Mouse (Mus musculus) intestine, embryonic 15.5 days (tissue): Measurements from ENCODE around the gene Cox16. TPM values are rescaled to one million over a fixed set of nuclear protein-coding genes. Genes with fewer than 3 reads are reported as not detected.
A peak's percentile ranks its signal among the peaks of the same experiment; 100 is the strongest.
"Not testable (repeated sequence)": the region's sequence is repeated elsewhere in the genome, so short reads cannot be mapped to it uniquely, and the experiment has no call there.

Source experiments
- ATAC-seq: fragments of 200-750 bp; cut with Nextera tagmentation; 2 replicates; pipeline ENCODE4 v1.8.0; 2017; ENCODE audit warnings: moderate TSS enrichment, moderate library complexity
- H3K27ac ChIP-seq: fragments of 300-500 bp; sonication (generic); 2 replicates; pipeline ENCODE4 v1.5.1; 2015; ENCODE audit warnings: mild to moderate bottlenecking, inconsistent platforms
- H3K27me3 ChIP-seq: fragments of 300-500 bp; sonication (generic); replicated peaks from 2 replicates; pipeline ENCODE4 v1.6.1; 2015; ENCODE audit warnings: inconsistent platforms
- H3K36me3 ChIP-seq: fragments of 300-500 bp; sonication (generic); 2 replicates; pipeline ENCODE4 v1.6.1; 2015; ENCODE audit warnings: inconsistent platforms
- H3K4me1 ChIP-seq: fragments of 300-500 bp; sonication (generic); replicated peaks from 2 replicates; pipeline ENCODE4 v1.6.1; 2015; ENCODE audit warnings: inconsistent platforms
- H3K4me2 ChIP-seq: fragments of 300-500 bp; sonication (generic); replicated peaks from 2 replicates; pipeline ENCODE4 v1.6.1; 2015; ENCODE audit warnings: mild to moderate bottlenecking, inconsistent platforms
- H3K4me3 ChIP-seq: fragments of 300-500 bp; sonication (generic); replicated peaks from 2 replicates; pipeline ENCODE4 v1.5.1; 2015; ENCODE audit warnings: inconsistent platforms
- H3K9ac ChIP-seq: fragments of 300-500 bp; sonication (generic); 2 replicates; pipeline ENCODE4 v1.6.1; 2015; ENCODE audit warnings: inconsistent platforms
- H3K9me3 ChIP-seq: fragments of 300-500 bp; sonication (generic); 2 replicates; pipeline ENCODE4 v1.6.1; 2016; ENCODE audit warnings: inconsistent platforms
- WGBS: fragments of 180-500 bp; shearing (Covaris S2); methylation state at CpG from one replicate; pipeline ENCODE4 v1.1.7; 2015; 5-methylcytosine and 5-hydroxymethylcytosine counted together
- polyA plus RNA-seq: library from polyadenylated mRNA; unstranded; fragments of >200 nt; fragmentation: Nextera tagmentation; extraction: Ambion mirVana; gene quantifications from 2 replicates; pipeline ENCODE4 v1.2.1, GENCODE M21; 2015

Cox16 gene
- 159 and 174 TPM in 2 replicates for polyA plus RNA-seq

- peak within 1 kb of the TSS; percentile 84 for H3K9ac ChIP-seq
- H3K4me2 ChIP-seq: peak within 1 kb of the TSS; percentile 62
- H3K9me3 ChIP-seq: no peaks in the 10 kb centered on the region
- no peaks in the 10 kb centered on the region for H3K36me3 ChIP-seq
- WGBS: under 1% methylated on average over 31 of the region's 31 CpGs
- no peaks in the 10 kb centered on the region for H3K4me1 ChIP-seq
- peak; percentile 99 for ATAC-seq
- H3K27me3 ChIP-seq: no peaks in the 10 kb centered on the region
- H3K27ac ChIP-seq: peak within 1 kb of the TSS; percentile 98
- H3K4me3 ChIP-seq: peak within 1 kb of the TSS; percentile 76
These were observed at the start of gene Cox16 for GRCm38 (mm10) chr12:81484727-81485191. Gene Cox16, minus strand, starts transcription at chr12:81485127.

DNA sequence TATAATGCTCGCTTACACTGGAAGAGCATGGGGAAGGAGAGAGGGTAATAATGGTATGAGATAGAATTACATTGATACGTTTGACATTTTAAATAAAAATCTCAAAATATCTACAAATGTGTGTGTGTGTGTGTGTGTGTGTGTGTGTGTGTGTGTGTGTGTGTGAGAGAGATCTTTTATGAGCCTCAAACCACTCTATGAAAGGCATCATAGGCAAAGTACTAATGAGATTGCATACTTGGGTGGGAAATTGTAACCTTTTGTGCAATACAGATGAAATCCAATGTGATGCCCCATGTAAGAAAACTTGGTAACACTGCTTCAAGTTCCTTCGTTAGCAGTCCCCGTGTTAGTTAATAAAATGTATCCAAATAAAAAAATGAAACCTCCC, 48.1 kb upstream of the Cox16 start:
- peak; percentile 39 for ATAC-seq
- peak overlapping the region; percentile 82 for H3K4me3 ChIP-seq

GRCm38 (mm10) chr12:81532316-81533028, 47.5 kb upstream of the Cox16 start, which contains the start of the genes Gm20498 and Synj2bp:
Gene Gm20498, minus strand, starts transcription at chr12:81532905.
Gene Synj2bp, minus strand, starts transcription at chr12:81532911.
- Histone ChIP-seq H3K4me2 (peak within 1 kb of the TSS; percentile 58), H3K4me3 (peak within 1 kb of the TSS; percentile 82), H3K27me3 (no peaks in the 10 kb centered on the region), H3K36me3 (no peaks in the 10 kb centered on the region), H3K27ac (peak within 1 kb of the TSS; percentile 76), H3K9ac (peak within 1 kb of the TSS; percentile 80), H3K4me1 (peaks cover 3% of the 10 kb centered on the region; the same call in 1 of the 2 replicates), H3K9me3 (no peaks in the 10 kb centered on the region)
- WGBS: under 1% methylated on average over 46 of the region's 46 CpGs
- peak; percentile 96 for ATAC-seq

More for the DNA sequence above, 48.1 kb upstream of the Cox16 start:
- Histone ChIP-seq H3K27me3 (no peaks in the 10 kb centered on the region), H3K9me3 (no peaks in the 10 kb centered on the region), H3K4me2 (peak overlapping the region; percentile 58), H3K4me1 (peaks cover 3% of the 10 kb centered on the region; the same call in 1 of the 2 replicates), H3K36me3 (no peaks in the 10 kb centered on the region), H3K27ac (0 out of 2 replicates have a peak overlapping the region, but pooled peaks have one; percentile 76), H3K9ac (0 out of 2 replicates have a peak overlapping the region, but pooled peaks have one; percentile 80)
- 40% methylated on average over 4 of the region's 4 CpGs for WGBS

DNA sequence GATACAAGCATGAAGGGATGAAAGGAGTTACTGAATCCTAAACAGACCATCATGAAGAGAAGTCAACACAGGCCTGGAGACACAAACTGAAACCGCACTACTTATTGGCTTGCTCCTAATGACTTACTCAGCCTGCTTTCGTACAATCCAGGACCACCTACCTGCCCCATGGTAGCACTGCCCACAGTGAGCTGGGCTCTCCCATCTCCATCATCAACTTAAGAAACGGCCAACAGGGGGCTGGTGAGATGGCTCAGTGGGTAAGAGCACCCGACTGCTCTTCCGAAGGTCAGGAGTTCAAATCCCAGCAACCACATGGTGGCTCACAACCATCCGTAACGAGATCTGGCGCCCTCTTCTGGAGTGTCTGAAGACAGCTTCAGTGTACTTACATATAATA, 45.7 kb upstream of the Cox16 start:
- 75% methylated on average over 8 of the region's 8 CpGs for WGBS
- not testable (repeated sequence) for H3K9ac ChIP-seq, H3K9me3 ChIP-seq, H3K4me1 ChIP-seq, H3K27ac ChIP-seq, H3K4me2 ChIP-seq, H3K36me3 ChIP-seq, H3K27me3 ChIP-seq, ATAC-seq, H3K4me3 ChIP-seq

- not testable (repeated sequence) for H3K27me3 ChIP-seq, H3K4me1 ChIP-seq, H3K4me2 ChIP-seq, ATAC-seq, H3K9ac ChIP-seq, H3K9me3 ChIP-seq, H3K4me3 ChIP-seq, H3K36me3 ChIP-seq, H3K27ac ChIP-seq
- WGBS: 97% methylated on average over 9 of the region's 9 CpGs
These were observed 12.0 kb upstream of the Cox16 start for GRCm38 (mm10) chr12:81496906-81497305.

DNA sequence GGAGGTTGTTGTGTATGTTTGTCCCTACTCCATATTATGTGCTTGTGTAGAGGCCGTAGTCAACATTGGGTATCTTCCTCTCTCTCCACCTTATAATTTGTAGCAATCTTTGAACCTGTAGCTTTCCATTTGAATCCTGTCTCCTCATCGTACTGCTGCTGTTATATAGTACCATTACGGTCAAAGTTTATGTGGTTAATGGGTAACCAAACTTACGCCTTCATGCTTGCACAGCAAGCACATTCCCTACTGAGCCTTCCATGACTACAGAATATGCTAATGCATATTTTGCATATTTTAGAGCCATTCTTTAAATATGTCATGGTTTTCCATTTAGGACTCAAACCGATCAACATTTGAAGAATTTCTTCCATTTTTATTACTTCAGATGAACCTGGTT, 5.6 kb upstream of the Cox16 start:
- 74% methylated on average over 5 of the region's 5 CpGs for WGBS
- no peaks in the 10 kb centered on the region for H3K4me1 ChIP-seq
- no peaks in the 10 kb centered on the region for H3K27me3 ChIP-seq
- H3K4me3 ChIP-seq: no peak overlapping the region
- no peaks in the 10 kb centered on the region for H3K9me3 ChIP-seq
- no peak overlapping the region for H3K4me2 ChIP-seq
- no peak overlapping the region for H3K9ac ChIP-seq
- ATAC-seq: peak; percentile 83
- H3K36me3 ChIP-seq: no peaks in the 10 kb centered on the region
- H3K27ac ChIP-seq: no peak overlapping the region

DNA sequence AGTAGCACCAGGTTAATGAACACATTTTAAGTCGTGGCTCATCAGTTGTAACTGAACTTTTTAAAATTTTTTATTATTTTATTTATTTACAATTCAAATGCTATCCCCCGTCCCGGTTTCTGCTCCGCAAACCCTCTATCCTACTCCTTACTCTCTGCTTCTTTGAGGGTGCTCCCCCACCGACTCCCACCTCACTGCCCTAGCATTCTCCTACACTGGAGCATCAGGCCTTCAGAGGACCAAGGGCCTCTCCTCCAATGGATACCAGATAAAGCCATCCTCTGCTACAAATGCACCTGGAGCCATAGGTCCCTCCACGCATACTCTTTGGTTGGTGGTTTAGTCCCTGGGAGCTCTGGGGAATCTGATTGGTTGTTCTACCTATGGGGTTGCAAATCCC, 384 bp upstream of the Cox16 start:
- no peak overlapping the region for H3K9ac ChIP-seq
- H3K9me3 ChIP-seq: no peaks in the 10 kb centered on the region
- ATAC-seq: peak; percentile 24
- H3K36me3 ChIP-seq: no peaks in the 10 kb centered on the region
- no peaks in the 10 kb centered on the region for H3K27me3 ChIP-seq
- H3K4me1 ChIP-seq: no peaks in the 10 kb centered on the region
- peak overlapping the region; percentile 62 for H3K4me2 ChIP-seq
- H3K4me3 ChIP-seq: peak overlapping the region; percentile 76
- H3K27ac ChIP-seq: no peak overlapping the region
- 39% methylated on average over 6 of the region's 6 CpGs for WGBS

GRCm38 (mm10) chr12:81484212-81484611, 715 bp downstream of the Cox16 start:
- Histone ChIP-seq H3K27me3 (no peaks in the 10 kb centered on the region), H3K4me2 (peak overlapping the region; percentile 62), H3K4me3 (peak overlapping the region; percentile 76), H3K9me3 (no peaks in the 10 kb centered on the region), H3K36me3 (no peaks in the 10 kb centered on the region), H3K27ac (peak overlapping the region; percentile 98; the same call in 1 of the 2 replicates), H3K4me1 (no peaks in the 10 kb centered on the region), H3K9ac (peak overlapping the region; percentile 84)
- 4% methylated on average over 7 of the region's 7 CpGs for WGBS
- no peak for ATAC-seq

DNA sequence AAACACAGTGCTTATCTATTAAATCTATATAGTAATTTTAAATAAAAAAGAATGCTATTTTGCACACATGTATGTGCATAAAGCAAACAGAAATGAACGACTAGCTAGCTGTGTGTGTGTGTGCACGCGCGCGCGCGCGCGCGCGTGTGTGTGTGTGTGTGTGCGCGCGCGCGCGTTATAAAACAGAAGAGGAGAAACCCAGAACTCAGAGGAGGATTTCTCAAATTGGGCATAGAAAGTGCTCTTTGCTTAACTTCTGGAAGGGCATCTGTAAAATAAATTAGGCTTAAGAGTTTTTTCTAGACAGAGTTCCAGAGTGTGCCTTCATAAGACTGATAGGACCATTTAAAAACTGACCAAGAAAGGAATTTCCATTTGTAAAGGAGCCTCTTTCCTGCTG, 1.3 kb downstream of the Cox16 start:
- H3K9ac ChIP-seq: peak overlapping the region; percentile 26; the same call in 1 of the 2 replicates
- WGBS: 29% methylated on average over 17 of the region's 17 CpGs

GRCm38 (mm10) chr12:81459051-81459450, 25.9 kb downstream of the Cox16 start:
- H3K9ac ChIP-seq, H3K27me3 ChIP-seq, H3K36me3 ChIP-seq, H3K27ac ChIP-seq, H3K9me3 ChIP-seq, ATAC-seq, H3K4me1 ChIP-seq, H3K4me2 ChIP-seq, H3K4me3 ChIP-seq: not testable (repeated sequence)
- 94% methylated on average over 7 of the region's 7 CpGs for WGBS

More for the DNA sequence above, 1.3 kb downstream of the Cox16 start:
- Histone ChIP-seq H3K27me3 (no peaks in the 10 kb centered on the region), H3K4me2 (peak overlapping the region; percentile 62), H3K36me3 (no peaks in the 10 kb centered on the region), H3K27ac (no peak overlapping the region), H3K4me1 (no peaks in the 10 kb centered on the region), H3K4me3 (peak overlapping the region; percentile 76), H3K9me3 (no peaks in the 10 kb centered on the region)
- ATAC-seq: no peak

GRCm38 (mm10) chr12:81438985-81439384, 45.9 kb downstream of the Cox16 start:
- H3K36me3 ChIP-seq, H3K27ac ChIP-seq, H3K4me3 ChIP-seq, H3K27me3 ChIP-seq, H3K4me1 ChIP-seq, H3K9ac ChIP-seq, H3K9me3 ChIP-seq, H3K4me2 ChIP-seq, ATAC-seq: not testable (repeated sequence)
- 91% methylated on average over 9 of the region's 9 CpGs for WGBS

GRCm38 (mm10) chr12:81434778-81435177, 50.1 kb downstream of the Cox16 start:
- not testable (repeated sequence) for H3K4me2 ChIP-seq, H3K9me3 ChIP-seq, H3K9ac ChIP-seq, H3K27me3 ChIP-seq, H3K27ac ChIP-seq, H3K36me3 ChIP-seq, H3K4me3 ChIP-seq, H3K4me1 ChIP-seq
- ATAC-seq: peak; percentile 94
- WGBS: 37% methylated on average over 2 of the region's 2 CpGs

- no peak within 1 kb of the TSS for H3K27ac ChIP-seq
- H3K9me3 ChIP-seq: peaks cover 11% of the 10 kb centered on the region
- no peak within 1 kb of the TSS for H3K4me2 ChIP-seq
- H3K9ac ChIP-seq: no peak within 1 kb of the TSS
- no peaks in the 10 kb centered on the region for H3K36me3 ChIP-seq
- ATAC-seq: no peak
- WGBS: 88% methylated on average over 1 of the region's 1 CpGs
- H3K4me1 ChIP-seq: no peaks in the 10 kb centered on the region
- H3K4me3 ChIP-seq: no peak within 1 kb of the TSS
- H3K27me3 ChIP-seq: no peaks in the 10 kb centered on the region
These were observed 63.1 kb downstream of the Cox16 start, which contains the start of gene Adam4 for GRCm38 (mm10) chr12:81421846-81422245. Gene Adam4, minus strand, starts transcription at chr12:81421946.
